Mouse (Mus musculus) heart, embryonic 14.5 days (tissue): ENCODE results near the gene Lamc1. TPM values are rescaled to one million over a fixed set of nuclear protein-coding genes. Genes with fewer than 3 reads are reported as not detected.

Source experiments
- ATAC-seq: fragments of 200-750 bp; cut with Nextera tagmentation; 2 replicates; pipeline ENCODE4 v1.8.0; 2017; ENCODE audit warnings: low read depth, moderate TSS enrichment; ENCODE audit not compliant: insufficient number of reproducible peaks, insufficient read depth, low FRiP score
- H3K27ac ChIP-seq, 2 experiments: fragments of 200-500 bp in 1 of 2; fragments of 300-500 bp in 1 of 2; sonication (generic) in 1 of 2; replicated peaks in 1 of 2; 2 replicates each; pipeline ENCODE4 v1.5.1; 2012 to 2014; ENCODE audit warnings: low read depth in 2 of 2, low read length in 2 of 2, control low read depth in 1 of 2, mild to moderate bottlenecking in 1 of 2, mixed read lengths in 1 of 2; ENCODE audit not compliant: control insufficient read depth in 1 of 2, insufficient read depth in 1 of 2
- H3K27me3 ChIP-seq: fragments of 300-500 bp; sonication (generic); 2 replicates; pipeline ENCODE4 v1.6.1; 2014; ENCODE audit warnings: mild to moderate bottlenecking, low read length, control low read depth; ENCODE audit not compliant: control insufficient read depth, insufficient read depth
- H3K36me3 ChIP-seq: fragments of 300-500 bp; sonication (generic); 2 replicates; pipeline ENCODE4 v1.6.1; 2014; ENCODE audit warnings: mild to moderate bottlenecking, control low read depth, low read length, mixed read lengths; ENCODE audit not compliant: control insufficient read depth, insufficient read depth
- H3K4me1 ChIP-seq, 2 experiments: fragments of 200-500 bp in 1 of 2; fragments of 300-500 bp in 1 of 2; sonication (generic) in 1 of 2; 2 replicates each; pipeline ENCODE4 v1.6.1; 2012 to 2014; ENCODE audit warnings: low read length in 2 of 2, control low read depth in 1 of 2, mixed read lengths in 1 of 2; ENCODE audit not compliant: control insufficient read depth in 2 of 2, insufficient read depth in 2 of 2
- H3K4me2 ChIP-seq: fragments of 300-500 bp; sonication (generic); 2 replicates; pipeline ENCODE4 v1.6.1; 2014; ENCODE audit warnings: mild to moderate bottlenecking, low read length
- H3K4me3 ChIP-seq, 2 experiments: fragments of 200-500 bp in 1 of 2; fragments of 300-500 bp in 1 of 2; sonication (generic) in 1 of 2; 2 replicates each; pipeline ENCODE4 v1.5.1; 2012 to 2014; ENCODE audit warnings: low read length in 2 of 2, mild to moderate bottlenecking in 2 of 2, control low read depth in 1 of 2, low read depth in 1 of 2, moderate library complexity in 1 of 2; ENCODE audit not compliant: control insufficient read depth in 1 of 2, insufficient read depth in 1 of 2
- H3K9ac ChIP-seq: fragments of 300-500 bp; sonication (generic); 2 replicates; pipeline ENCODE4 v1.6.1; 2014; ENCODE audit warnings: mild to moderate bottlenecking, low read length
- H3K9me3 ChIP-seq: fragments of 300-500 bp; sonication (generic); 2 replicates; pipeline ENCODE4 v1.6.1; 2016; ENCODE audit warnings: low read length, control low read depth; ENCODE audit not compliant: control insufficient read depth
- WGBS: fragments of 180-500 bp; shearing (Covaris S2); extraction: QIAGEN DNeasy Blood & Tissue Kit; methylation state at CpG from one replicate; pipeline ENCODE4 v1.1.7; 2014; 5-methylcytosine and 5-hydroxymethylcytosine counted together
- polyA plus RNA-seq: library from polyadenylated mRNA; unstranded; fragments of >200 nt; fragmentation: Nextera tagmentation; extraction: Ambion mirVana; gene quantifications from 2 replicates; pipeline ENCODE4 v1.2.1, GENCODE M21; 2014

Lamc1 gene
- polyA plus RNA-seq, 1 experiment from 2014 or later = 133 TPM

DNA sequence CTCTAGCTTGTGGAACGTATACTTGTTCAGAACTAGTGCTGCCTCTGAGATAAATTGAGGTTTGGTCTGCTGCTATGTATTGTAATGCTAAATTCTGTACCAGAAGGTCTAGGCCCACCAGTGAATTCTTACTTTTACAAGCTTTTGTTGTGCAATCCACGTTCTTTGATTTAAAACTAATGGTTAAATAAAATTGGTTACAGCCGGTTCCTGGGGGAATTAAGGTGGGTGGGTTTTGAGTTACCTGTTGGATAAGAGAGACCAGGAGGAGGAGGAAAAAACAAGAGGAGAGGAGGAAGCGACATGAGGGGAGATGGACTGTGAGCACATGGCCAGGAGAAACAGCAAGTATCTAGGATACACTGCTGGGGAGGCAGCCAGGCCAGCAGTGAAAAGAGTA, 116.1 kb downstream of the Lamc1 start:
- Histone ChIP-seq H3K4me2 (no peak overlapping the region), H3K27ac (no peak overlapping the region), H3K4me1 (peaks cover 2% of the 10 kb centered on the region in 2 experiments; a peak in 1 of 4 replicates), H3K9ac (no peak overlapping the region), H3K36me3 (peaks cover 37% of the 10 kb centered on the region), H3K4me3 (no peak overlapping the region), H3K9me3 (no peaks in the 10 kb centered on the region), H3K27me3 (no peaks in the 10 kb centered on the region)
- no peak for ATAC-seq
- 82% methylated on average over 4 of the region's 4 CpGs for WGBS

- H3K9ac ChIP-seq = no peak overlapping the region
- H3K27ac ChIP-seq = no peak overlapping the region
- H3K4me3 ChIP-seq = no peak overlapping the region
- H3K4me2 ChIP-seq = no peak overlapping the region
- H3K4me1 ChIP-seq = peaks cover 2 to 6% of the 10 kb centered on the region in 2 experiments; a peak in 1 of 4 replicates
- no peaks in the 10 kb centered on the region for H3K9me3 ChIP-seq
- peaks cover 29% of the 10 kb centered on the region for H3K36me3 ChIP-seq
- no peaks in the 10 kb centered on the region for H3K27me3 ChIP-seq
- 77% methylated on average over 5 of the region's 5 CpGs for WGBS
- no peak for ATAC-seq
Measured at GRCm38 (mm10) chr1:153215676-153216075, 116.9 kb downstream of the Lamc1 start.

DNA sequence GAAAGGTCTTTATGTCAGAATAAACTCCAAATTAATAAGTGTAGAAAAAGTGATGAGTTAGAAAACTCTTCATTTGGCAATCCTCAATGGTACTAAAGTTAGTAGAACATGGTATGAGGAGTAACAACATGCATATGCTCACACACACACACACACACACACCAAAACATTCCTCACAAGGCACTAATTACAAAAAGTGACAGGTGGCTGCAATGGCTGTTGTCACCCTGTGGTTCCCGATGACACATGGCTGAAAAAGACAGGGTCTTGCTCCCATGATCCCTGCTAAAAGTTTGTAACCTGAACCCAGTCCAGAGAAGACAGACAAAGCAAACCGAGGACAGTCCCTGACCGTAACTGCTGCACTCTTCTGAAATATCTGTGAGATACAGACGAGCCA, 121.6 kb downstream of the Lamc1 start:
- 24% methylated on average over 4 of the region's 4 CpGs for WGBS
- H3K27ac ChIP-seq = no peak overlapping the region
- no peak for ATAC-seq

DNA sequence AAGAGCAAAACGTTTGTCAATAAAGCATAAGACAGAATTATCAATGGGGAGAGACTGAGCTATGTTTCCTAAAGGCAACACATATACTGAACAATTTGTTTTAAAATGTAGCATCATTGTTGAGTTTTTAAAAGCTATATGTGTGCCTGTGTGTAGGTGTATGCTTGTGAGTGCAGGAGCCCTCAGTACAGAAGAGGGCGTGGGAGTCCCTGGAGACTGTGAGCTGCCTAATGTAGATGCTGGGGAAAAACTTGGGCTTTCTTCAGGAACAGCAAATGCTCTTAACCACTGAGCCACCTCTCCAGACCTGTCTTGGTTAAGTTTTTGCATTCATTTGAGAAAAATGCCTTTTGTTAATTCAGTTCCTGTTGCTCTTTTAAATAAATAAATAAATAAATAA, 122.4 kb downstream of the Lamc1 start:
- 77% methylated on average over 2 of the region's 2 CpGs for WGBS
- Histone ChIP-seq H3K4me3 (no peak overlapping the region), H3K4me2 (no peak overlapping the region), H3K36me3 (no peaks in the 10 kb centered on the region), H3K9me3 (no peaks in the 10 kb centered on the region), H3K27me3 (no peaks in the 10 kb centered on the region), H3K9ac (no peak overlapping the region), H3K4me1 (peaks cover 2 to 10% of the 10 kb centered on the region in 2 experiments; a peak in 2 of 4 replicates), H3K27ac (no peak overlapping the region)
- ATAC-seq = no peak

More for the DNA sequence above, 121.6 kb downstream of the Lamc1 start:
- Histone ChIP-seq H3K9ac (no peak overlapping the region), H3K4me3 (no peak overlapping the region), H3K4me2 (no peak overlapping the region), H3K9me3 (no peaks in the 10 kb centered on the region), H3K36me3 (no peaks in the 10 kb centered on the region), H3K27me3 (no peaks in the 10 kb centered on the region), H3K4me1 (peaks cover 2 to 6% of the 10 kb centered on the region in 2 experiments; a peak in 2 of 4 replicates)

GRCm38 (mm10) chr1:153202195-153202594, 130.4 kb downstream of the Lamc1 start:
- ATAC-seq = no peak
- peak overlapping the region; percentile 8 to 16; a peak in 1 of 4 replicates for H3K27ac ChIP-seq

GRCm38 (mm10) chr1:153201448-153201847, 131.1 kb downstream of the Lamc1 start:
- Histone ChIP-seq H3K9me3 (no peaks in the 10 kb centered on the region), H3K4me1 (peaks cover 7 to 31% of the 10 kb centered on the region in 2 experiments), H3K9ac (no peak overlapping the region), H3K4me3 (no peak overlapping the region), H3K36me3 (no peaks in the 10 kb centered on the region), H3K27ac (no peak overlapping the region), H3K4me2 (no peak overlapping the region), H3K27me3 (no peaks in the 10 kb centered on the region)
- no peak for ATAC-seq
- WGBS = 47% methylated on average over 14 of the region's 14 CpGs

More at GRCm38 (mm10) chr1:153202195-153202594, 130.4 kb downstream of the Lamc1 start:
- Histone ChIP-seq H3K9me3 (no peaks in the 10 kb centered on the region), H3K36me3 (no peaks in the 10 kb centered on the region), H3K4me2 (no peak overlapping the region), H3K9ac (no peak overlapping the region), H3K4me3 (no peak overlapping the region), H3K4me1 (peaks cover 7 to 31% of the 10 kb centered on the region in 2 experiments), H3K27me3 (no peaks in the 10 kb centered on the region)
- 35% methylated on average over 8 of the region's 8 CpGs for WGBS

DNA sequence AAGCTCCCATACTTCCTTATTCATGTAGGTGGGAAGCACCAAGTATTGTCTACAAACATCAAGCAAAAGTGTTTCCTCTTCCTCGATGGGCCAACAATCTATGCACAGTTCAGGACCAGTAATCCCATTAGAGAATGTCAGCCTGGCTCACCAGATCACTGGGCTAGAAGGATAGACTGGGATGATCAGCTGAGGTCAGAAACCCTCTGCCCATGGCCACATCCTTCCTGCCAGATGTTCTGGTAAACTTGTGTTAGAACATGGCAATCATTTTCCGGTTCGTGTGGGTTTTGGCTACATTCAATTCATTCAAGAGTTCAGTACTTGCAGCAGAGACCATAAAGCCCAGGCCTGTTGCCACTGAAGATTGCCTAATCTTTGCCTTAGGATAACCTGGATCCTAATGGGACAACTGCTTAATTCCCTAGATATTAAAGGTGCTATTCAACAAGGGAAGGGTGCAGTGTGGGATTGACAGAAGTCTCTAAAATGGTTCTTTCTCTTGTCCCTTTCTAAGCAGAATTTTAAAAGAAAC, 135.2 kb downstream of the Lamc1 start:
- Histone ChIP-seq H3K4me1 (peaks cover 6 to 32% of the 10 kb centered on the region in 2 experiments), H3K36me3 (no peaks in the 10 kb centered on the region), H3K4me3 (no peak overlapping the region), H3K27ac (no peak overlapping the region), H3K9ac (no peak overlapping the region), H3K9me3 (no peaks in the 10 kb centered on the region), H3K4me2 (no peak overlapping the region), H3K27me3 (no peaks in the 10 kb centered on the region)
- WGBS = 85% methylated on average over 3 of the region's 3 CpGs
- ATAC-seq = no peak

GRCm38 (mm10) chr1:153192945-153193344, 139.6 kb downstream of the Lamc1 start:
- Histone ChIP-seq H3K9me3 (no peaks in the 10 kb centered on the region), H3K36me3 (no peaks in the 10 kb centered on the region), H3K27ac (peak overlapping the region; percentile 23 to 94; a peak in 2 of 4 replicates), H3K9ac (no peak overlapping the region), H3K4me3 (no peak overlapping the region), H3K4me2 (no peak overlapping the region), H3K4me1 (peaks cover 8 to 22% of the 10 kb centered on the region in 2 experiments), H3K27me3 (no peaks in the 10 kb centered on the region)
- 83% methylated on average over 6 of the region's 6 CpGs for WGBS
- no peak for ATAC-seq
